Mouse (Mus musculus) thymus, adult 2 months (tissue): ENCODE results near the gene Fbxl16.

Source experiments
- CTCF ChIP-seq: fragments of 200-500 bp; IDR thresholded peaks from 2 replicates; pipeline ENCODE4 v1.5.1; 2012; ENCODE audit warnings: mild to moderate bottlenecking, control low read depth, low read length, moderate library complexity, borderline replicate concordance; ENCODE audit not compliant: control insufficient read depth, poor library complexity, insufficient read depth; ENCODE audit errors: extremely low read depth
- POLR2A ChIP-seq: fragments of 200-500 bp; IDR thresholded peaks from 2 replicates; pipeline ENCODE4 v1.6.1; 2012; ENCODE audit warnings: mild to moderate bottlenecking, low read length, control low read depth, moderate library complexity; ENCODE audit not compliant: control insufficient read depth, poor library complexity, insufficient read depth; ENCODE audit errors: extremely low read depth

- no peak for TF ChIP-seq CTCF
- TF ChIP-seq POLR2A: no peak
Measured at GRCm38 (mm10) chr17:25833291-25833663, 24.4 kb downstream of the Fbxl16 start, which contains the start of gene Stub1.
